Mouse (Mus musculus) kidney, postnatal 4 days (tissue): ENCODE measurements at regions not wholly inside any gene's neighbourhood (a gene's known extent, or its start where the extent isn't known, plus 50 kb on each side); places are given as distances from the start of the nearest gene placed in this dataset.

ENCODE experiments used
- DNase-seq, 2 experiments: peaks; one replicate each; pipeline ENCODE4 v3.0.0; 2021; ENCODE audit warnings: mixed read lengths in 2 of 2

DNA sequence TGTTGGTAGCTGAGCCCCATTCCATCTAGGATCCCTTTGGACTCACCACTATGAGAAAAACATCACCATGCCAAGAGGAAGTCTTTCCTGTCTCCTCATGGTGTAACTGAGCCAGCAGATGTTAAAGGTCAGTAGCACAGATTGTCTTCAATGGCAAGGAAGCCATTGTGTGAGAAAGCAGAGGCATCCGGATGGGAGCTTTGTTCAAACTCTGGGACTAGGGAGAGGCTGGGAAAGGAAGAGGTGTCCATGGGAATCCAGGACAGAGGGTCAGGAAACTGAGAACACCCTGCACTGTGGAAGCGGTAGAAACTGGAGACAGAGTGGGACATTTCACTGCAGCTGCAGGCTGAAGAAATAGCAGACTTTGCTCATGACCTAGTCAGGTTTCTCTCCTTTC is 173.1 kb upstream of the Tnp1 start:
- peak in 1 of 2 experiments; percentile 10 for DNase-seq

DNA sequence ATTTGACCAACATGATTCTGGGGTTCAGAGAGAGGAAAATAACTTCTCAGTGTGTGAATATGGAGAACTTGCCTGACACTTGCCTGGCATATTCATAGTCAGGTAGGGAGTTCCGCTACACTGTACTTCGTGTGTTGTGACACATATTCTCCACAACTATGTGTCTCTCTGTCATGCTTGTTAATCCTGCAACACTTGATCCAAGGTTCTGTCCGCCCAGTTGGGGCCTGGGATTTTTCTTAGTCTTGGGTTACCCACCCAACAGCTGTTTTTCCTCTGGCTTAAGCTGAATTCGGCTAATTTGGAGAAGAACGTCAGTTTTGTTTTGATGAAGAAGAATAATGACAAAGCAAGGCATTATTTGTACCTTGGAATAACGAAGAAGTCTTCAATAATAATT is 168.8 kb upstream of the Tnp1 start:
- DNase-seq, result no peak

DNA sequence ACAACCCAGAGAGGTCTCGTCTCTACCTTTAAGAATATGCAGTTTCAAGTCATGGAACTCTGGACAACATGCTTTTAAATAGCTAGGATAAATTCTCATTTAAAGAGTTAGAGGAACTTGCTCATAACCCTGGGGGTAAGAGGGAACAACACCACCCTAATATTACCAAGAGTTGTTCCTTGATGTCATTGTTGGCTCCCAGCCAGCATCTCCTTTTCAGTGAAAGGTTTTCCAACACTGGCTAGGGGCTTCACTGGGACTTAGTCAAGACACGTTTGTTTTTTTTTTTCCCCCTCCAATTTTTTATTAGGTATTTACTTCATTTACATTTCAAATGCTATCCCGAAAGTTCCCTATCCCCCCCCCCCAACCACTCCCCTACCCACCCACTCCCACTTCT is 163.1 kb upstream of the Tnp1 start:
- no peak for DNase-seq

DNA sequence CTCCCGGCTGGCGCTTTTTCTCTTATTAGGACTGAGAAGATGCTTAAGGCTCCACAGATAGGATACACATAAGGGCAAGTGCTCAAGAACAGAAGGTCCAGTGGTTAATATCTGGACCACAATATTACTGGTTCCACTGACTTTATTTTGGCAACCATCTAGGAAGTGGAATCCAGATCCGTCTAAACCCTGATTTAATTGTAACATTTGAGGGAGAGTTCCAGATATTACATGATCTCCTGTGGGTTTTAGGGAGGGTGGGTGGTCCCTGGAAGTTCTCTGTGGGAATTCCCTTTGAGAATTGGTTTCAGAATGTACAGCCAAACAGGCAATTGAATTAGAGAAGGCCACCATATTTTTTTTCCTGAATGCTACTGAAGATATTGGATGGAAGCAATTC is 161.4 kb upstream of the Tnp1 start:
- no peak for DNase-seq

- DNase-seq, result peak; percentile 22 to 42
Measured at GRCm38 (mm10) chr1:73170668-73171008, 154.9 kb upstream of the Tnp1 start.

DNA sequence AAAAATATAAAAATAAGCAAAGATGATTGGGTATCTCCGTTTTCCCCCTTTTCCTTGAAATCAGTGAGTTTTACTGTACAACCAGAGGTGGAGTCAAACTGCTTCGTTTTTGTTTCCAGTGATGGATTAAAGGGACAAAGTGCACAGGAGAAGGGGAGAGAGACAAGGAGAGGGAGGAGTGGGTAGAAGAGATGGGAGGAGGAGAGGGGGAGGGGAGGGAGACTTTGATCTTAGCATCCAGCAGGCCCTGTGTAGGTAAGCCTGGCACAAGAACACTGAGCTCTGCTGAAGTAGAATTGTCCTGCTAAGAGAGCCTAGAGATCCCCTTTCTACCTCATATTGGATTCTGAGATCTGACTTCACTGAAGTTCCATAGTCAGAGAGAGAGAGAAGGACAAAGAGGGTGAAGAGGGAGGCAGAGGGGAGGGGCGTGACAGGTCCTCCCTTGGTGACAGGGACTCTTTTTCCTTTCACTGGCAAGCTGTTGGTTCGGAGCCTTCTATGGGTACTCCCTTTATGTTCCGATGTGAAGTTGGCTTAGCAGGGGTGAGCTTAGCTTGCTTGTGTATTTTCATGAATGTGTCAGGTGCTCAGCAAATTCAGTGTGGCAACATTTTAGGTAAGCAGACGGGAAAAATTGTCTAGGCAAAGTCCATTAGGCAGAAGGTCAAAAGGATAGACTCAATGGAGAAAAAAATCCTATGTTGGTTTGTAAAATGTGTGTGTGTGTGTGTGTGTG is 154.4 kb upstream of the Tnp1 start:
- peak in 1 of 2 experiments; percentile 16 for DNase-seq

DNA sequence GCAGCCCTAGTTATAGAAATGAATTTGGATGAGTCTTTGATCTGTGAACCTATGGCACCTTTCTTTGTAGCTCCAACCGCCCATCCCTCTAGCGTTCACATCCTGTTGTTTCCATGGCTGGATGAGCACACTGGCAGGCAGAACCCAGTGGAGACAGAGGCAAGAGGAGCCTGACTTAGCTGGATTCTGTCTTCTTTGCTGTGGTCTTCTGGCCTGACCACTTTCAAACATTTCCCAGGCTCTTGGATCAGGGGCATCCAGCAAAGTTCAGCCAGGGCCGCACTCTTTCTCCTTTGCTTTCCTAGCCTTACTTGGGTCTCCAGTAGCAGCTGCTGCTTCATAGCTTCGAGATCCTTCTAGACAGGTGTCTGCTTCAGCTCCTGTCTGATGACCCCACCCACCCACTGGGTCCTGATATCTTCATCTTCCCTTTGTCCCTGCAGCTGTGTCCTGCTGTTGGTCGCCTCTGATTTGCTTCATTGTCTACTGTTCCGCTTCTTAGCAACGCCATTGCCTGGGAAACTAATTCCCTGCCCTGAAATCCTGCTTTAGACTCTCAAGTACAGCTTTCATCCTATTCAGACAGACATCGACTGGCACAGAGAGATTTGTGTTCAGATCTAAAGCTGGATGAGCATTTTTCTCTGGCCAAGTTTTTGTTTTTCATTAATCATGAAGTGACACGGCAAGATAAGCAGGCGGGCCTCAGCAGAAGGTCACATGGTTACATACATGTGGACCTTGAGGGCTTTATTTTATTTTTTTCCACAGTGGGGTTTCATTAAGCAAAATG is 153.6 kb upstream of the Tnp1 start:
- DNase-seq, result peak in 1 of 2 experiments; percentile 15

DNA sequence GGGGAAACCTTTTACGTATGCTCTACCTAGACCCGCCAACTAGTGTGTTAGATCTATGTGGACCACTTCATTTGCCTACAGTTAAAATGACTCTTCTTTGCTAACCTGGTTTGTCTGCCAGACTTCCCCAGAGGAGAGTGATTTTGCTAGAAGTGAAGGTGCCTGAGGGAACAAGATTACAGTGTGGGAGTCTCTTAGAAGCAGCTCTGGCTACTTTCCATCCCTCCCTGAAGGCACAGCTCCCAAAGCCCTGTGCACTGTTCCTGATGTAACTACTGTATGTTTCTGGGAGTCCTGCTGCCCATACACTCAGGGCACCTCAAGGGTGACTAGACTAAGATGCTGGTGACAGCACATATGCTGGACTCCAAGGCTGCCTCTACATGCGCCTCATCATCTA is 144.5 kb upstream of the Tnp1 start:
- DNase-seq, result no peak

- no peak for DNase-seq
Measured at GRCm38 (mm10) chr1:73159405-73159976, 143.8 kb upstream of the Tnp1 start.

DNA sequence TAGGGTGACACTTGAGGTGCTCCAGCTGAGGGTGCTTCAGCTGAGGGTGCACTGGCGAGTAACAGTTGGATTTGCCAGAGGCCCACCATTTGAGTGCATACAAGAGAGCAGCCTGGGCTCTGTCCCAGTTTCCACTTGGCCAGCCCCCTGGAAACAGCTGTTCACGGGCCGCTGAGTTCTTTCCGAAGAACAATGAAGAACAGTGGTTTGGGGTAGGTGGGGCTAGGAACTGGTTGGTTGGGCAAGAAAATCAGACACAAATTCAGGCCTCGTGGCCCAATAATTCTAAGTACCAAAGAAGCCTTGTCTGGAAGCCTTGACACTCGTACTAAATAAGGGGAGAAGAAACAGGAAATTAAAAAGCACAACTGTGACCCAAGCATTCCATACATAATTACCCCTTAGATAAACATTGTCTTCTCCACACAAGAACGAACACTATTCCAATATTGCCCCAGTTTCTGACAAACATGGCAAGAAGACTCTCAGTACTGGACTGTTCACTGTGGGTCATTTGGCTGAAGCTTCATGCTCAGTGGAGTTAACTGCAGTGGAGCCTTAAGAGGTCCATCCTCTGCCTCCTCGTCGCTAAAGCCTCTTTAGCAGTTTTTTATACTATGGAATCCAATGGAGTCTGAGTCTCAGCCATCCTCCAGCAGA is 137.9 kb upstream of the Tnp1 start:
- DNase-seq, result peak; percentile 54

- DNase-seq, result no peak
Measured at GRCm38 (mm10) chr1:73149926-73150325, 134.2 kb upstream of the Tnp1 start.

DNA sequence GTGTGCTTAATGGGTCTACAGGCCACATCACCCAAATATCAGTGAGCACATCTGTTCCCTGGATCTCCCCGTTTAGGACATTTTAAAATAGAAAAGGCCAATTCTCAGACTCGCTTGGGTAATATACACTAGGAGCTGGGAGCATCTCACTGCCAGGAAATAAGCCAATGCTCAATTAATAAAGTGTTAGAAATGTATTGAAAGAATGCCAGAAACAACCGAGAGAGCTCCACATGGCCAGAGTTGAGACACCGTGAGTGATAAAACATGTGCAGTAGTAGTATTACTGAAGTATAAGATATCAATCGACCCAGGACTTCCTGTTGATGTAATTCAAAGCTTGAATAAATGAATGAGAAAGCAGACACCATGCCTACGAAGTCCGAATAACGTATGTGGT is 127.1 kb upstream of the Tnp1 start:
- DNase-seq, result no peak

GRCm38 (mm10) chr1:73140557-73141345 is 125.0 kb upstream of the Tnp1 start:
- peak; percentile 30 to 53 for DNase-seq

DNA sequence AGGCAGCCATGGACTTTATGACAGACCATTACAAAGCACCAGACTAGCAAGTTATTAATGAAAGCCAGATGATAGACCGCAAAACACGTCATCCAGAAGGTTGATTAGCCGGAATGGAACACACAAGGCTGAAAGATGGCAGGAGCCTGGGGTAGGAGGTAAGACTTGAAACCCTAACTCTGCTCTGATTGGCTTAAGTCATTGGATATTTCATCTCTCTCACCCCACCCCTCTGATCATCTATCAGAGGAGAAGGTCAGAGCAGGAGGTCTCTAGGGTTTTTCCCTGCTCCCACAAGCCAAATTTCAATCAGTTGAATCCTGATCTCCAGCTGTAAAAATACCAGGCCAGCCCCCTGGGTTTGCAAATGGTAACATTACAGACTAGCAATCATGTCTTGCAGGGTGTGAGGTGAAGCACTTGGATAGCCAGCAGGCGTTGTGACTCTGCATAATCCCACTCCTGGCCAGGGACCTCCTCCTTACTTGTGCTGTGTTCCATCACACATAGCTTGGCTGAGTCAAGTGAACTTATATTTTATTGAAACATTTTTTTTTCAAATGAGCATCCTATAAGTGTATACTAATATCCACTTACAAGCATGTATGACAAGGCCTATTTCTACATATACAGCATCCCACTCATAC is 114.6 kb upstream of the Tnp1 start:
- no peak for DNase-seq

DNA sequence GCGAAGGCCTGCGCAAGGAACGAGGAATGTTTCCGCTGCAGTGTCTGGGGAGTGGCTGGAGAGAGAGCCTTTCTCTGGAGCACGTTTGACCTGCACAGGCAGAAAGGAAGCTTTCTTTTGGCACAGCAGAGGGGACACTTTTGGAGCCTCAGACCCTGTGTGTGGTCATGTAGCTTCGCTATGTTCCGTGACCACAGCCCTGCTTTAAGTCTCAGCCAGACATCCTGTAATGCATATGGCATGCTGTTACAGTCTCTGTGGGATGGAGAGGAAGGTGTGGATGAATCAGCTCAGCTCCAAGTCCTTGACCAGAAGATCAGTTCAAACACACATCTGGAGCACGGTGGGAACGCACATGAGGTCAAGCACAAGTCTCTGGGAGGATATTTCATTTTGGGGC is 107.3 kb upstream of the Tnp1 start:
- DNase-seq, result no peak

DNA sequence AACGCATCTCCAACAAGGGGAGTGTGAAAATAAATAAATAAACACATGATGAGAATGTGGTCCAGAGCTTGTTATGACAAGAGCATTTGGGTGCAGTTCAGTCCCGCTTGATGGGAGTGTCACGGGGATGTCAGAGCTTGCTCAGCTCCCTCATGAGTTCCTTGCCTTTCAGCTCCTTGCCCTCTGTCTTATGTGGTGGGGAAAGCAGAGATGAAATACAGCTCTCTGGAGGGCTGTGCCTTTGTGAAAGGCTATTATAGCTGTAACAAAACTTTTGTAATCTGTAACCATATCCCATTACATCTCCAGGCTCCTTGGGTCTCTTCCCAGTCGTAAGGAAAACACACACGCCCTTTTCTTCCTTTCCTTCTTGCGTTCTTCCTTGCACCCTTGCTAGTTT is 103.0 kb upstream of the Tnp1 start:
- peak; percentile 14 to 33 for DNase-seq

DNA sequence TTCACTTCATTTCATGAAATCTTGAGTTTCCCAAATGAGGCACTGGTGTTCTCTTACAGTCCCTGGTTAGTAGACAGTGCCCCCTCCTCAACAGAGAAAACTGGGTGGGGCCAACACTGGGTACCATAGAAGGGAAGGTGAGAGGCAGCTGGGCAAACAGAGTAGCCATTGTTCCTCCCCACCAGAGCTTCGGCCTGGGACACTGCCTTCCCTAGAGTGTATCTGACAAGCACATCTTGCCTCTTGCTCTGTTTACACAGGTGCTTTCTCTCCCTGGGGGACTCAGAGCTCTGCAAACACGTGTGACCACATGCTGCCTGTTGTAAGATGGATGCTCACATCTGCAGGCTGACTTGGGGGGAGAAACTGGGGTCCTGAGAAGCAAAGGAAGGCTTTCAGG is 100.8 kb upstream of the Tnp1 start:
- DNase-seq, result no peak

DNA sequence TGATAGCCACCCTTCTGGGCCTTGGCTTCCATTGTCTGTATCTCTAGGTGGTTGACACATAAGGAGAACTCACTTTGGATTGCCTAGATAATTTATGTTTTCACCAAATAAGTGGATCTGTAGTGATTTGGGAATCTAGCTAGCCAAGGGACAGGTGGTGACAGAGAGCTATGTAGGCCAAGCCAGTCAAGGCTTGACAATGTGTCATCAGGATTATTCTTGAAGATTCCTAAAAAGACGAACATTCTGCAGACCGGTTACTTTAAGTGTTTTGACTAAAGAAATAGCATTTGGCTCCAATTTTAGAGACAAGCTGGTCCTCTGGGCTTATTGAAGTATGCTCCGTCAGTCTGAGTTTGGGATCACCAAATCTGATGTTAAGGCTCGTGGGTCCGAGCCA is 100.1 kb upstream of the Tnp1 start:
- DNase-seq, result no peak

GRCm38 (mm10) chr1:73113137-73113536 is 97.4 kb upstream of the Tnp1 start:
- peak; percentile 18 to 22 for DNase-seq

DNA sequence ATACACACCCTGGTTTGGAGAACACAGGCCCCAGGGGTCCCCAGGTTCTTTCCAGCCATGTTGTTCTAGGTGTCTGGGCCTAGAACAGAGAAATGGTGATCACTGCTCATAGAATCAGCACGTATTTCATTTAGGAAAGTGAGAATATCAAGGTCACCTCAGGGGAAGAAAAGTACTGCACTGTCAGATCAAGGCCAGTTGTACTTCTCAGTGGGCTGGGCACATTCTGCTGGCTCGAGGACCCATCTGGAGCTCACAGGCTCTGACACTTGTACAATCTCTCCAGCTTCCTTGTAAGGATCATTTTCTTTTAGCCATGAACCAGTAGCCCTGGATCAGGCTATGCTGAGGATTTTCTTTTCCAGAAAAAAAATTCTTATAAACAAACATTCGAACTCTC is 97.0 kb upstream of the Tnp1 start:
- no peak for DNase-seq

DNA sequence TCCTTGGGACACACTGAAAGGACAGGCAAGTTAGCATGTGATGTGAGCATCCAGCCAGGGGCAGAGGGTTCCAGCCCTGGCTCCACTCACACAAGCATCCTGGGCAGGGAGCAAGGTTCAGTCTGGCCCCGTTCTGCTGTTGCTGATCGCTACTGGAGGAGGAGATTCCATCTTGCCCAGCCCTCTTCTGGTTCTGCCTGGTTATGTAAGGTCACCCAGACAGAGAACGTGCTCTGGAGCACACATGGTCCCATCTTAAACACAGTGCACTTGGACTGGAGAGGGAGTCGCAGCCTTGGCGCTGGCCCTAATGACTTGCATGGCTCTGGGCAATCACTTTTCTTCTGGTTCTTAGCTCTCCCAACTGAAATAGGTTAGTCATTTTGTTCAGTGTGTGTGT is 96.2 kb upstream of the Tnp1 start:
- peak in 1 of 2 experiments; percentile 11 for DNase-seq

DNA sequence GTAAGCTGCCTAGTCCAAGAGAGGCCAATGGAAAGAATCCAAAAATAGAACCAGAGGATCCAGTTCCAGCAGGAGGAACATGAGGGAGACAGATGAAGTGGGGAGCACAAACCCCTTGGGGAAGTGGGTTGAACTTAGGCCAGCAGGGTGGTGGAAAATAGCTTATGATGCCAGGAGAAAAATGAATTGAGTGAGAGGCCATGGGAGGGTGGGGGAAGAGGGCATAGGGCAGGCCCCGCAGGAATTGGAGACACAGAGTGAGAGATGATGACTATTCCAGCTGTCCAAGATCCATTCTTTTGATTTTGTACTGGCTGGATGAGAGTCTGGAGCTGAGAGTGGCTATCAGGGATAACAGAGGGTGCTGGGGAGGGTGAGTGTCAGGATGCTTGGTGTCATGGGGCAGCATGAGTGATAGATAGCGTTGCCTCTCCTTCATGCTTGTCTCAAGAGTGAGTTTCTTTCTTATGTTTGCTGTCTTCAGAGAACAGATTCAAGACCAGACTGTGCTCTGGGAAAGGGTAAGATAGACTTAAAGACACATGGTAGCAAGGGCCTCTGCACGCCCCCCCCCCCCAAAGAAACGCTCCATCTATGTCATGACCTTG is 90.3 kb upstream of the Tnp1 start:
- peak in 1 of 2 experiments; percentile 14 for DNase-seq
